Mouse (Mus musculus) heart, adult 11 months (tissue): Measurements from ENCODE around the gene N4bp2l1.

Experiments
- DNase-seq: peaks from one replicate; pipeline ENCODE4 v3.0.0; 2022

The N4bp2l1 gene

DNA sequence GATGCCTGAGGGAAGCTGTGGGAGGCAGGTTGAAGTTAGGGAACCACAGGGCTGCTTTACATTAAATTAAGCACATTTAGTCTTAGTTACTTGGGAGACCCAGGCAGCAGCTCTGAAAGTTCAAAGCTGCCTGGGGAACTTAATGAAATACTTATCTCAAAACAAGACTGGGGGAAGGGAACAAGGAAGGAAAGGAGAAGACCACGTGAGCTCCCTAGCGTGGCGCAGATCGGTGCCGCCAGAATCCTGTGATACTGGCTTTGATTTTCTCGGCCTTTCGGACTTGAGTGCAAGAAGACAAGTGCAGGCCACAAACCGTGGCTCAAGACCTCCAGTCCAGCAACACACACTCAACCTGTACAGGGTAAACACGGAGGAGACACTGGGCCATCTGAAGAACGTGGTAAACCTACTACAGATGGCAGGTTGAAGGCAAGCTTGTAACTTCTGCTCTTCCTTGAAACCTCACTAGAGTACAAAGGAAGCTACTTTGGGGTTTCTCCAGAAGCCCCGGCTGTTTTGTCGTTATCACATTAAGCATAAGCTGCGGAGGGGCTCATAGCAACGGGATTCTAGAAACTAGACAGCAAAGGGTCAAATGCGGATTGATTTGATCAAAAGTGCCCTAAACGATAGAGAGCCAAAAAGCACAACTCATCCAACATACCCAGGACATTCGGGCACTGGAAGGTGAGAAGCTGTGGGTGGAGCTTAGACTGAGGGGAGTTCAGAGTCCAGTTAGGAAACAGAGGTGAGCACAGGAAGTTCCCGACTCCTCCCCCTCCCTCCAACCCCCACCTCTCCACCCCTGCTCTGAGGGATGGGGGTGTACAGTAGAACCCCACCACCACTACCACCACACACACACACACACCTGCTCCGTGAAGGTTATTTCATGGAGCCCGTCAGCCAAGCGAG is 1.5 kb upstream of the N4bp2l1 start:
- no peak for DNase-seq

DNA sequence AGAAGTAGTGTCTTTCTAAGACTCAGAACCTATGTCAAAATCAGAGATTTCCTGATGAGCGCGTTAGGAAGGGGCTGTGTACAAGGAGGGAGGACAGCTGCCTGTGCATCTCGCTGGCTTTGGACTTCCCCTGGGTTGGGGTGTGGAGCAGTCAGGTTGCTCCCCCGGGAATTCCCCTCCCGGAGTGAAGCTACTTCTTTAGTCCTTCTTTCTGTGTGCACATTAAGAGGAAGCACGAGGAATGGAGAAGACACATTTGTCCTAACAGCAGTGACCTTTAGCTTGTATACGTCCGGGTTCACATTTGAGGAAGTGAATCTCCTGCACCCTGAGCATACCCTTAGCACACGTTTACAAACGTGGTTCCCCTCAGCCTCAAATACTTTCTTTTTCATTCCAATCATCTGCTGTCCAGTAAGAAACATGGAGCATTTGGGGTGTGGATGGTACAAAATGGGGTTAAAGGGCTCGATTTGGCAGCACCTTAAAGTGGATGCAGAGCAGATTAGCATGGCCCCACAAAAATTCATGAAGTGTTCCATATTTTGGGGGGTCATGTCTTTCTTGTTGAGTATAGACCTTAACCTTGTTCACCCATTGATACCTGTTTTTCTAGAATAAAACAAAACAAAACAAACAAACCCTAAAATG is 1.5 kb downstream of the N4bp2l1 start:
- DNase-seq: peak; percentile 93

DNA sequence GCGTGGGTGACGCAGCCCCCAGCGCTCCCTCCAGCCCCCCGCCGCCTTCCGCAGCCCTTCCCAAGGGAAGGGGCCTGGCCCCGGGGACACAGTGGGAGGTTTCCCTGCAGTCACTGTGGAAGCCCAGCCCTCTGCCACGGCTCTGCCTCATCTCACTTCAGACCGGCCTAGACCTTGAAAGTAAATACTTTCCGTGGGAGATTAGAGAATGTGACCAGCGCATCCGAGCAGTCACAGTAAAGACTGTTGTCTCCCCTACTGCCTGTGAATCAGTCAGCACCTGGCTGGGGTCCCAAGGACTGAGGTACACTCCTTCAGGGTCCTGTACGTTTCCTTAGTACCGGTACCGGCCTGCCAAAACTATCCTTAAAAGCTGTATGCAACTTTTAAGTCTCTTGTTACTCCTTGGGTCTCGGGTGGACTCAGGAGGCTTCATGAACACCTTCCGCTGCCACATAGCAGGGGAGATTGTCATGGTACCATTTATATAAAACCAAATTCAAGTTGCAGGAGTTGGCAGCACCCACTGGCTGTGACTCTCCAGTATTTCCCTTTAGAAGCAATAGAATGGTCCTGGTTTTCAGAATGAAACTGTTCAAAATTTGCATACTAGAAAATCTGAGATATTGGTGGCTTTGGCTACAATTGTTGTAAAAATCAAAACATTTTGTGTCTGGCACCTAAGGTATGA is 2.2 kb downstream of the N4bp2l1 start:
- DNase-seq: no peak

DNA sequence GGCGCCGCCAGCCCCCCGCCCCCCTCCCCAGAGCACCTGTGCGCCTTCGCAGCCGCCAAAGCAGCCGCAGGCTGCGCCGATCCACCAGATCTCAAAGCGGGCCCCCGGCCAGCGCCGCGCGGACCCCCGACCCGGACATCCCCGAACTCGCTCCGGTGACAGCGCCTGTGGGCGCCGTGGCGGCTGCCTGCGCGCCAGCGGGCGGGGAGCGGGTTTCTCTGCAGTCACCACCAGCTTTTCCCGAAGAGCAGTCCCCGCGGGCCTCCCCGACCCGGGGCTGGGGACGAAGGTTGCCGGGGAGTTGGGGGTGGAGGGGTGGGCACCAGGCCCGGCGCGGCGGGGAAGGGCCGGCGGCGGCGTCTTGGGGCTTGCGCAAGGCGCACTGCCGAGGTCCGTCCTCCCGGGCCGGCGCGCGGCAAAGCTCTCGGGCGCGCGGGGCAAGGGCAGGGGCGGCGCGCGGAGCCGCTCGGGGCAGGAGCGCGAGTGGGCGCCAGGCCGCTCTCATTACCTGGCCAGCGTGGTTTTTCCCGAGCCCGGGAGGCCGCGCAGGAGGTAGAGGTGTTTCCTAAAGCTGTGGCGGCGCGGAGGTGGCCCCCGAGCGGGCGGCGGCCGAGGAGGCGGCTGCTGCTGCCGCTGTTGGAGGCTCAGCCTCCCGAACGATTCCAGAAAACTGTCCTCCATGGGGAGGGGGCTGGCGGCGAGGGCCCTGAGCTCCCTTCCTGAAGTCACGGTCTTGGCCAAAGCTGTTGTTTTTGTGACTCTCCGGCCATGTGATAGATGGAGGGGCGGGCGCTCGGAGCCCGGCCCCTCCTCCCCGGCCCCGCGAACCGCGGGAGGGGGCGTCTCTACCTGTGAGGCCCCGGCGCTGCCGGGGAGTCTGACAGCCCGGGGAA is 3.0 kb downstream of the N4bp2l1 start:
- peak; percentile 97 for DNase-seq

DNA sequence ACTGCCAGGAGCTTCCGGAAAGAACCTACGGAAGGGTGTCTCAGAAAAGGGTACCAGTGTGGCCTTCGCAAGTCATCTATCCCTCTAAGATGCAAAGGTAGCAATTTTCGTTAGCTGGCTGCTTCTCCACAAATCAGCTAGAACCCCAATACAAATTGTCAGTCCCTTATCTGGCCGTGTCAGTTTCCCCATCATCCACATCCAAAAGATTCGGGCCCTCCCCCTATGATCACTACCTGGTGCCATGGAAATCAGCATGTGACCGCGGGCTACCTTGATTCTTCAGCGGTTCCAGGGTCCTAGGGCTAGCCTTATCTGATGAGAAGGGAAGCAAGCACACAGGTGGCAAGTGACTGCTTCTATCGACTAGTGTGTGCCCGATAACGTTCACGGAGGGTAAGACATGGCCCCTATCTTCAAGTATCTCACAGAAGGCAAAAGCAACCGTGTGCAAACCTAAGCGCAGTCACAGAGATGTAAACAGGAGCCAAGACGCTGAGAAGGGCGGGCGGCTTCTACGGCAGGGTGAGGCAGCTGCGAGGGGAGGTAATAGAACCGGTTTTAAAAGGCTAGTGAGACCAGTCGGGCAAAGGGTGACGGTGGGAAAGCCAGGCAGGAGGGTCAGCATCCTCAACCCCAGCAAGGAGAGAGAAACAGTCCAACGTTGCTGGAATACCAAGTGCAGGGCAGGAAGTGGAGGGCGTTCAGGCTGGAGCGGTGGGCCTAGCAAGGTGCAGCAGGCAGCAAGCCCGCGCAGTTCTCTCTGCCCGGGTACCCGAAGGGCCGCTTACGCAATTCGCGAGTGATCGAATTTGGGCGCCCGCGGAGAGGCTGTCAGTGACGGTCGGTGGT is 3.9 kb downstream of the N4bp2l1 start:
- DNase-seq: peak; percentile 90

DNA sequence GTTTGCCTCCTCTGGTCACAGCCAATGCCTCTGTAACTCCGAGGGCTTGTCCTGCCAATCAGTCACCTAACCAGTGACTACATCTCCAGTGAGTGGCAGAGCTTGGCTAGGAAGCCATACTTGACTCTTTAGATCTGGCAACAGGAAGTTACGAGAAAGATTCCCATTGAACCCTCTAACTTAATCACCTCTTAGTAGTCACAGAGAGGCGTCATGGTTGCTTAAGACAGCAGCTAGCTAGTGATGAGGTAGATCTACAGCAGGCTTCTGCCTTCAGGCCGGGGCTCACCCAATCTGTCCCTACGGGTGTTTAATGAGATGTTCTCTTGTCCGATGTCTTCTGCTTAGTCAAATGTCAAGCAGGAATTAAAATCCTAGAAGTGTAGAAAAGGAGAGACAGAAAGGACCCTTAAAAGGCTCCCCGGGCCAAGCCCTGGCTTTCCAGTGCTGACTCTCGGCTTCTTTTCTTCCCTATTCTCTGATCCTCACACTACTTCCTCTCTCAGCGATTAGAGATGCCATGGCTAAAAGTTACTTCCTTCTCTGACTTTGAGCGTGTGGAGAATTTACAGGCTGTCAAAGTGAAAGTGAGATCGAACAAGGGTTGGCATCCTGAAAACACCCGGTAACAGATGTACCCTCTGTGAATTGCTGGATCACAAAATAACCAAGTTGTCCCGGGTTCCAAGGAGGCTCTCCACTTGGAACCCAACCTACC is 4.6 kb downstream of the N4bp2l1 start:
- peak; percentile 92 for DNase-seq

DNA sequence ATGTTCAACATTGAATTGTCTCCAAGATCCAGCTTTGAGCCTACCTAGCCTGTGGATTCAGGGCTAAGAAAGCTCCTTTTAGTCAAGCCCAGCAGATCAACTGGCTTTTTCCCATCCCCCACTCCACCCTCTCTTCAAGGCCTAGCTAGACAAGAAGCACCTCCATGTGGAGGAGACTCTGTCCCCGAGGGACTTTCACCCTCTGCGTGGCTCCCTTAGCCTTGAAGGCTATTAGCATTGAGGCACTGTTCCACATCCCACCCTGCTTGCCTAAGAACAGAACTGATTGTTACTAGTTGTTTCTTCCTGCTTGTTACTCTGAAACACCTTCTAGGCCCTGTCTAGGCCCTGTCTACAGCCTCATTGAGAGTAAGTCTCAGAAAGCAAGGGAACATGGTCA is 7.0 kb downstream of the N4bp2l1 start:
- DNase-seq: no peak

DNA sequence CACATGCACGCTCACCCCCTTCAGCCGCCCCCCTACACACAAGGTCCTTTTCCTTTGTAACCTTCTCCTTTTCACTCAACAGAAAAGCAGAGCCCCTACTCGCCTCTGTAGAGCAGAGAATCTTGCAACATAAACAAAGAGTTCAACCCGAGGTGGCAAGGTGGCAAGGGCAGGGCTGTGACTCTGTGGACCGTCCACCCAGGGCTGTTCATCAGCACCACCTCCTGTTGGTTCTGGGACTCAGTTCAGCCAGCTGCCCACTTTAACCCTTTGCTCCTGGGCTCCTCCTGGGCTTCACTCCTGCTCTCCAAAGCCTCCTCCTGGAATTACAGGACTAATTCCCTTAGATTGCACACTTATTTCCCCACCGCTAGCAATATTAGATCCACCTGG is 12.7 kb downstream of the N4bp2l1 start:
- no peak for DNase-seq

DNA sequence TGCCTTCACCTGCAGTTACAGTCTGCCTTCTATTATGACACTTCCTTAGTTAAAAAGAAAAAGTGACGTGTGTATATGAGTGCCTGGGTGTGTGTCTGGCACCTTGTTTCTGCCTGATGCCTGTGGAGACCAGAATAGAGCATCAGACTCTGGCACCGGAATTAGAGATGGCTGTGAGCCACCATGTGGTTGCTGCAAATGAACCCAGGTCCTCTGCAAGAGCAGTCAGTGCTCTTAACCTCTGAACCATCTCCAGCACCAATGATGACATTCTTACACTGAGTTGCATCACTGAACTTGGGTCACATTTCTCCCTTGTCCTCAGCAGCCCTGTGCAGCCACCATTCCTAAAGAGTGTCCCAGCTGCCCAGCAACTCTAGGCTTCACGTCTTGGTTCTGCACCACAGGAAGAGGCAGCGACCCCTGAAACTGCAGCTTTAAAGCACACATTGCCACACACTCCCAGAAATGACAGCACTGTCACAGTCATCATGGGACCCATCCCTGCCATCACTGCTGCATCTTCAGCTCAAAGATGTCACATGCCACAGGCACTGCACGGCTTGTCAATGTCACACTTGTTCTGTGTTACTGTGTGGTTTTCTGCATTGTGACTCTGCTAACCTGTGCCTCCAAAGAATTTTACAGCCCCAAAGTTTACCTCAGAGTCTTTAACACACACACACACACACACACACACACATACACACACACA is 13.2 kb downstream of the N4bp2l1 start:
- peak; percentile 92 for DNase-seq

DNA sequence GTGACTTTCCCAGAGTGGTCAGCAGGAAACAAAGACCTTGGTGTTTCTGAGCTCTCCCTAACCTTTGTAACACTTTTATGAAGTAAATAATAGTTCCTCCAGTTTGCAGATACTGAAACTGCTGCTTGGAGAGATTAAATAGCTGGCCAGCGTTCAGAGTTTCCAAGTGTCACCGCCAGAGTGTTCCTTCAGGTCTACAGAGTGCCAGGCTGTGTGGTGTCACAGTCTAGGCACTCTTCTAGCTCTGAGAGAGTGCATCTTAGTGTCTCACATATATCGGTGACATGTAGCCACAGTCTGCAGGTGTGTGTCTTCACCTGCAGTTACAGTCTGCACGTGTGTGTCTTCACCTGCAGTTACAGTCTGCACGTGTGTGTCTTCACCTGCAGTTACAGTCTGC is 13.8 kb downstream of the N4bp2l1 start:
- peak; percentile 83 for DNase-seq

DNA sequence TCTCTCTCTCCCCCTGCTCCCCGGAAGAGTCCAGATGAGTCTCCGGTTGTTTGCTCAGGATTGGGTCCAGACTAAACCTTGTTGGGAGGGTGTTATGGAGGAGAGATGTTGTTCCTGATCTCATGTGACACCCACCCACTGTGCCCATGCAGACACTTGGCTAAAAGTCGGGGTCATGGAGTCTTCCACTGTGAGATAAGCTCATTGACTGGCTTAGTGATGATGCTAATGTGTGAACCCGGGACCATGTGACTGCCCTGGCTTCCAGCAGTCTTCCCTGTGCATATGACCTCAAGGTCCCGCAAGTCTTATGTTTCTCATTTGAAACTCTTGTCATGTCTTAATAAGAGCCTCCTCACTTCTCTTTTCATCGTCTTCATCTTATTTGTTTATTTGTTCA is 15.8 kb downstream of the N4bp2l1 start:
- DNase-seq: peak; percentile 75

DNA sequence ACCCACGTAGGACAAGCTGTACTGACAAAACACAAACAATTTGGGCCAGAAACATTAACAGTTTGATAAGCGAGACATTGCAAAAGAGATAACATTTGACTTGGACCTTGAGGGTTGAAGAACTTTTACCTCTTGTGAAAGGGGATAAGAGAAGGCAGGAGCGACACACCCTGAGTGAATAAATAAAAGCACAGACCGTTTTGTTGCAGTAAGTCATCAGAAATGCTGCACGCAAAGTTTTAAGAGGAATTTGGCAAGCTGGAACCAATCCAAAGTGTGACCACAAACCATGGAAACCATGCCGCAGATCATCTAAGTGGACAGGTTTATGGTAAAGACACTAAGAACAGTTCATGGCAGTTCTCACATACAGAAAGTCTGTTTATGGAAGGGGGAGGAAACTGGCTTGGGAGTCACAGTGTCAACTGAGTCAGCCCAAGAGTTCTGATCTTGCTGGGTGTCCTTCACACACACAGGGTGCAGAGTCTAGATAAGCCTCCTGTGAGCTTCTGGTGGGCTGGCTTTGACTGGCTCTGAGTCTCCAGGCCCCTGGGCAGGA is 18.3 kb downstream of the N4bp2l1 start:
- peak; percentile 78 for DNase-seq

DNA sequence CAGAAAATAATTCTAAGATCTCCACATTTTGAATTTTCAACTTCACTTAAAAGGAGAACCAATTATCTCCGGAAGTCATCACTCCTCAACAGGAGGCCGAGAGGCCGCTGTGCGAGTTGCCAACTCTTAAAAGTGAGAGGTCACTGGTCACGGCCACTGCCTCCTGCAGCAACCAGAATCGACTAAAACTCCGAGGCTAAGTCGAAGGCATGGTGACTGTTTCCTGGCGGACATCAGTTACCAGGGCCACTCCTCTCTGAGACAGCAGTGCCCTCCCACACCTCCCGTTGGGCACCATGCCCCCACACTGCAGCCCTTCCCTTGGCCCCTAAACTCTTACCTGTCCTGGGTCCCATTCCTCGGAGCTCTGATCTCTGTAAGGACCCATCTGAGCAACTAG is 20.2 kb downstream of the N4bp2l1 start:
- peak; percentile 63 for DNase-seq

DNA sequence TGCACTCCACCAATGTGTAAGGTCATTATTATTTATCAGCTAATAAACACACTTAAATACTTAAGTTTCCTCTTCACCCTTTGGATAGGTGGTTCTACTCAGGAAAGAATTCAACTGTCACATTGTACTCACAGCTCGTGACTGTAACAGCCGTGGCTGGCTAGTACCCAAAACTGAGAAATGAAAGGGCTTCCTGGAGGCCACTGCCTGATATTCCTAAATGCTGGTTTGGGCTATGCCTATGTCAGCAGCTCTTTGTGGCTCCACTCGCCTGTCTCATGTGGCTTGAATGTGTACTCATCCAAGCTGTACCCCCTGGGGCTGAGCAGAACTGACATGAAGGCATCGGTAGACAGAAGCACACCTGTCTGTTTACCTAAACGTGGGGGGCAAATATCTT is 22.1 kb downstream of the N4bp2l1 start:
- DNase-seq: peak; percentile 79

DNA sequence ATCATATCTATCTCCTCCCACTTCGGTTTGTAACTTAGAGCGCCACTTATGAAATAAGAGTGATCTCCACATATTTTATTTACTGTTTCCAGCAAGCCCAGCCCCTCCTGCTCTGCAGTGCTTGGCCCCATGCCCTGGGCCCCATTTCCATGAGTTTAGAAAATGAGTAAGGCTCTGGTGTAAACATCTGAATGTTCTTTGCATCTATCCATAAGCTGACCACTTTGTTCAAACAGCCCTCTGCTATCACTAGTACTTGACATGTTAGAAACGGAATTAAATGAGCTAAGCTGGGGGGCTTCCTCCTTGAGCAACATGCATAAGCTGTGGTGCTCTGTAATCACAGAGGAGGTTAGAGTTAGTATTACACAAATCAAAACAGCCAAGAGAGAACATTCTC is 22.6 kb downstream of the N4bp2l1 start:
- no peak for DNase-seq

DNA sequence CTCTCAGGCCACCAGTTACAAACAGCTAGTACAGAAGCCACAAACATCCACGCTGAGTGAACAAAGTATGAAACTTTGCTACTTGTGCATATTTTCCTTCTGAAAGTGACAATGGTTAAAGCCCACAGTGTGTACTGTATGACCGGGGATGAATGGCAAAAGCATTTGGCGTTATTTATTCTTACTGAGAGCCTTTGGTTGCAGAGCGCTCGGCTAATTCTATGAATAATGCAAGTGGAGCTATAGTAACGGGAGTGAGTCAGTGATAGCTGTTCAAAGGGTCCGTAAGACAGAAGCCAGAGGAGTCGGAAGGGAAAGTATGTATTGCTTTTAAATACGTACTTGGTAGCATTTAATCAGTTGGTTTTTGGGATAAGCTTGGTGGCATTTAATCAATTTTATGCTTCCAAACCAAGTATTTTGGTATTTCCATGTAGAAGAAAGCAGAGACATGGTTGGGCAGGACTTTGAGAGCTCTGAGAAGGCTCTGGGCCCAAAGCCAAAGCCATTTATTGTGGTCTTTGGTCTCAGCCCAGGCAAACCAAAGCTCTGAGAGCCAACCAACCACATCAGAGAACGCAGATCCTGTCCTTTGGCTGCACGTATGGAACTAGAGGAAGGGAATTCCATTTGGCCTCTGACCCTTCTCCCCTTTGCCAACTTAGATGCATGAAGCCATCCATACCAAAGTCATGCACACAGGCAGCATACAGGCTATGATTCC is 26.3 kb downstream of the N4bp2l1 start:
- DNase-seq: no peak

DNA sequence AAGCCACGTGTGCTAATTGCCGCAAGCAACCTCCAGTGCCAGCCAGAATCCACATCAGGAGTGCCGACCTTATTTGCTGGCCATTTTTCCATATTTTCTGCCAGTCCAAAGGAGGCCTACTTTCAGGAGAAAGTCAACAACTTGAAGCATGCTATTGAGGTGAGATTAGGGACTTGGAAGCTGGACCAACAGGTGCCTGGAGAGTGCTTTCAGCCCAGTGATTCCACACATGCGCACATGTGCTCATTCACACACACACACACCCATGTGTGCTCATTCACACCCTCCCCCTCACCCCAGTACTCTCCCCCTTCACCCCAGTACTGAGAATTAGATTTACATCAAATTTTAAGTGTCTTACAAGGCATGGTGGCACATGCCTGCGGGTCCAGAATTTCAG is 30.0 kb downstream of the N4bp2l1 start:
- peak; percentile 75 for DNase-seq

DNA sequence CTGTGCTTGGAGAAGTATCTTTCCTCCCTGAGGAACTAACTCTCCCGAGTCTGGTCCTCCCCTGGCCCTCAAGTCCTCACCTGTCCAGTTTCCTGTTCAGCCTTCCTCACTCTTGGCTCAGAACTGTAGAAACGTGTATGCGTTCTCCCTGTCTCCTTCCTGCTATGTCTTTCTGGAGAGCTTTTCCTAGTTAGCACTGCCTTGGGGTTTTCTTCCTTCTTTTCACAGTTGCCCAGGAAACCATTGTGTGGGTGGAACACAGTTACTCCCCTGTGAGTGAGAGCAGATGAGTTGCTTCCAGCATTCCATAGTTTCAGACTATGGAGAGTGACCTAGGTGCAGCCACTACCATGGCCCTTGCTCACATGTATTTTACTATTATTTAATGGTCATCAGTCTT is 30.8 kb downstream of the N4bp2l1 start:
- DNase-seq: peak; percentile 68

DNA sequence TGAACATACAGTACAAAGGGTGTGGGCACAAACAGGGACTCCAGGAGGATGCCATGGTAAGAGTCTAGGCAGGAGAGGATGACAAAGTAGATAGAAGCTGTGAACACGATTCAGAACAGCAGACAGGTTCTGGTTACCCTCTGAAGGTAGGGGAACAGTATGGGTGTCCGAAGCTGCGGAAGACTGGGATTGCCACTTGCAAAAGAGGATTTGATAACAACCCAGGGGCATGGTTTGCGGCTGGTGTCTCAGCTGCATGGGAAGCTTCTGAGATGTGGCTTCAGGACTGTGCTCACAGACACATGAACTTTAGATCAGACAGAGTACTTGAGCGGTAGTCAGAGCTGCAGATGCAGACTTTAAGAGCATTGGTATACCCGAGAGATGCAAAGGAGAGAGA is 32.6 kb downstream of the N4bp2l1 start:
- peak; percentile 54 for DNase-seq
